Mouse (Mus musculus) limb, embryonic 12.5 days (tissue): ENCODE data around the gene Ube2q2. TPM values are rescaled to one million over a fixed set of nuclear protein-coding genes. Genes with fewer than 3 reads are reported as not detected.

Source experiments
- ATAC-seq: fragments of 200-750 bp; cut with Nextera tagmentation; 2 replicates; pipeline ENCODE4 v1.8.0; 2017; ENCODE audit warnings: low read depth, moderate TSS enrichment; ENCODE audit not compliant: insufficient number of reproducible peaks, insufficient read depth, low FRiP score, low TSS enrichment
- H3K27ac ChIP-seq: fragments of 300-500 bp; sonication (generic); 2 replicates; pipeline ENCODE4 v1.5.1; 2016; ENCODE audit warnings: mild to moderate bottlenecking, moderate library complexity
- H3K27me3 ChIP-seq: fragments of 300-500 bp; sonication (generic); 2 replicates; pipeline ENCODE4 v1.6.1; 2016; ENCODE audit warnings: mild to moderate bottlenecking, moderate library complexity
- H3K36me3 ChIP-seq: fragments of 300-500 bp; sonication (generic); 2 replicates; pipeline ENCODE4 v1.6.1; 2016; ENCODE audit warnings: mild to moderate bottlenecking, moderate library complexity
- H3K4me1 ChIP-seq: fragments of 300-500 bp; sonication (generic); replicated peaks from 2 replicates; pipeline ENCODE4 v1.6.1; 2016
- H3K4me2 ChIP-seq: fragments of 300-500 bp; sonication (generic); 2 replicates; pipeline ENCODE4 v1.6.1; 2016; ENCODE audit warnings: mild to moderate bottlenecking, moderate library complexity
- H3K4me3 ChIP-seq: fragments of 300-500 bp; sonication (generic); replicated peaks from 2 replicates; pipeline ENCODE4 v1.5.1; 2016; ENCODE audit warnings: mild to moderate bottlenecking
- H3K9ac ChIP-seq: fragments of 300-500 bp; sonication (generic); replicated peaks from 2 replicates; pipeline ENCODE4 v1.6.1; 2016; ENCODE audit warnings: mild to moderate bottlenecking, moderate library complexity
- H3K9me3 ChIP-seq: fragments of 300-500 bp; sonication (generic); 2 replicates; pipeline ENCODE4 v1.6.1; 2016; ENCODE audit warnings: mild to moderate bottlenecking, moderate library complexity
- WGBS: fragments of 180-500 bp; shearing (Covaris S2); methylation state at CpG from one replicate; pipeline ENCODE4 v1.1.7; 2016; 5-methylcytosine and 5-hydroxymethylcytosine counted together
- polyA plus RNA-seq: library from polyadenylated mRNA; unstranded; fragments of >200 nt; fragmentation: Nextera tagmentation; extraction: Ambion mirVana; gene quantifications from 2 replicates; pipeline ENCODE4 v1.2.1, GENCODE M21; 2016

The Ube2q2 gene
- polyA plus RNA-seq, 1 experiment from 2014 or later = 45.1 TPM

DNA sequence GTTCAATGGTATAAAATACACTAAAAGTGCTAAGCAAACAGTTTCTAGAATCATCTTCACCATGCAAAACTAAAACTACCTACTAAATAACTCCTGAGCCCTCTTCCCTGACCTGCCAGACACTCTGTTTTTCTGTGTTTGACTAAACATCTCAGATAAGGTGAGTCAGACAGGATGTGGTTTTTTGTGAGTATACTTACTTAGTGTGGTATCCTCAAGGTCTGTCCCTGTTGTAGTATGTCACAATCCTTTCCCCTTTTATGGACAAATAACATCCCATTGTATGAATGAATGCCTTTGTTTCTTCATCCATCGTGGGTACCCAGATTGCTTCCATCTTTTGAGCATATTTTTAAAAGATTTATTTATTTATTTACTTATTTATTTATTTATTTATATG lies 22.4 kb upstream of the Ube2q2 start:
- Histone ChIP-seq H3K27me3 (no peaks in the 10 kb centered on the region), H3K27ac (no peak overlapping the region), H3K4me3 (no peak overlapping the region), H3K36me3 (no peaks in the 10 kb centered on the region), H3K4me2 (no peak overlapping the region), H3K9ac (no peak overlapping the region), H3K4me1 (no peaks in the 10 kb centered on the region), H3K9me3 (no peaks in the 10 kb centered on the region)
- ATAC-seq = no peak
- 88% methylated on average over 1 of the region's 1 CpGs for WGBS

DNA sequence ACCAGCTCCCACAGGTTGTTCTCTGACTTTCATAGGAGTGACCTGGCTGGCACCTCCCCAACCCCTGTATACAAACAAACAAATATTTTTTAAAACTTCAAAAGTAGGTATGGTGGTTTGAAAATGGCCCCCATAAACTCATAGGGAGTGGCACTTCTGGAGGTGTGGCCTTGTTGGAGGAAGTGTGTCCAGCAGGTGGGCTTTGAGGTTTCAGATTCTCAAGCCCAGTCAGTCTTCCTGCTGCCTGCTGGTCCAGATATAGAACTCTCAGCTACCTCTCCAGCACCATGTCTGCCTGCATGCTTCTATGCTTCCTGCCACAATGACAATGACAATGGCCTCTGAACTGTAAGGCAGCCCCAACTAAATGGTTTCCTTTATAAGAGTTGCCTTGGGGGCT lies 16.8 kb upstream of the Ube2q2 start:
- Histone ChIP-seq H3K4me2 (no peak overlapping the region), H3K9ac (no peak overlapping the region), H3K27ac (no peak overlapping the region), H3K36me3 (no peaks in the 10 kb centered on the region), H3K27me3 (no peaks in the 10 kb centered on the region), H3K4me1 (no peaks in the 10 kb centered on the region), H3K9me3 (no peaks in the 10 kb centered on the region), H3K4me3 (no peak overlapping the region)
- no peak for ATAC-seq

DNA sequence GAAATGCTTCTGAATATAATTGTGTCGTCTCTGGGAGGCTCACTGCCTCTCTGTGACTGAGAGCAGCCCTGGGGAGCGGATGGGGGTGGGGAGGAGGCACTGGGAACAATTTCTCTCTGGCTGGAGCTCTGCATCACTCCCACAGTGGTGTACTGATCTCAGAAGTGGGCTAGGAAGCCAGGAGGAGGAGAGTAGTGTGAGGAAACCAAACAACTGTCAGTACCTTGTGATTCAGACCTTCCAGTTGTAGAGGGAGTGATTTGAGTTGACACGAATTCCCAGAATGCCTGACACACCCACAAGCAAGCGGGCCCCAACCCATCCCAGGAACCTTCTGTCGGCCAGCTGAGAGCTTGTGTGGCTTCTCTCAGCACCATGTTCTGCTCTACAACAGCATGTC lies 12.1 kb upstream of the Ube2q2 start:
- no peak for ATAC-seq
- Histone ChIP-seq H3K36me3 (no peaks in the 10 kb centered on the region), H3K27me3 (no peaks in the 10 kb centered on the region), H3K4me2 (no peak overlapping the region), H3K27ac (no peak overlapping the region), H3K4me1 (no peaks in the 10 kb centered on the region), H3K9me3 (no peaks in the 10 kb centered on the region), H3K4me3 (no peak overlapping the region), H3K9ac (no peak overlapping the region)
- 40% methylated on average over 5 of the region's 5 CpGs for WGBS

- H3K4me1 ChIP-seq = no peaks in the 10 kb centered on the region
Measured at GRCm38 (mm10) chr9:55137112-55137511, 11.5 kb upstream of the Ube2q2 start.

GRCm38 (mm10) chr9:55139958-55140357 lies 8.7 kb upstream of the Ube2q2 start:
- H3K36me3 ChIP-seq = no peaks in the 10 kb centered on the region
- no peaks in the 10 kb centered on the region for H3K27me3 ChIP-seq
- no peak overlapping the region for H3K9ac ChIP-seq
- no peak overlapping the region for H3K4me3 ChIP-seq
- H3K9me3 ChIP-seq = no peaks in the 10 kb centered on the region
- 77% methylated on average over 5 of the region's 5 CpGs for WGBS
- H3K27ac ChIP-seq = no peak overlapping the region
- no peaks in the 10 kb centered on the region for H3K4me1 ChIP-seq
- no peak for ATAC-seq
- no peak overlapping the region for H3K4me2 ChIP-seq

More at GRCm38 (mm10) chr9:55137112-55137511, 11.5 kb upstream of the Ube2q2 start:
- WGBS = 75% methylated on average over 4 of the region's 4 CpGs
- Histone ChIP-seq H3K27me3 (no peaks in the 10 kb centered on the region), H3K4me3 (no peak overlapping the region), H3K4me2 (no peak overlapping the region), H3K27ac (no peak overlapping the region), H3K9ac (no peak overlapping the region), H3K9me3 (no peaks in the 10 kb centered on the region), H3K36me3 (no peaks in the 10 kb centered on the region)
- ATAC-seq = no peak

- Histone ChIP-seq H3K27ac (peak overlapping the region; percentile 82), H3K36me3 (no peaks in the 10 kb centered on the region), H3K27me3 (no peaks in the 10 kb centered on the region), H3K9ac (peak overlapping the region; percentile 90), H3K4me2 (peak overlapping the region; percentile 77), H3K4me3 (peak overlapping the region; percentile 91), H3K4me1 (peaks cover 14% of the 10 kb centered on the region), H3K9me3 (no peaks in the 10 kb centered on the region)
- under 1% methylated on average over 93 of the region's 93 CpGs for WGBS
- peak; percentile 74 for ATAC-seq
Measured at GRCm38 (mm10) chr9:55149499-55150278, 1.0 kb downstream of the Ube2q2 start.

DNA sequence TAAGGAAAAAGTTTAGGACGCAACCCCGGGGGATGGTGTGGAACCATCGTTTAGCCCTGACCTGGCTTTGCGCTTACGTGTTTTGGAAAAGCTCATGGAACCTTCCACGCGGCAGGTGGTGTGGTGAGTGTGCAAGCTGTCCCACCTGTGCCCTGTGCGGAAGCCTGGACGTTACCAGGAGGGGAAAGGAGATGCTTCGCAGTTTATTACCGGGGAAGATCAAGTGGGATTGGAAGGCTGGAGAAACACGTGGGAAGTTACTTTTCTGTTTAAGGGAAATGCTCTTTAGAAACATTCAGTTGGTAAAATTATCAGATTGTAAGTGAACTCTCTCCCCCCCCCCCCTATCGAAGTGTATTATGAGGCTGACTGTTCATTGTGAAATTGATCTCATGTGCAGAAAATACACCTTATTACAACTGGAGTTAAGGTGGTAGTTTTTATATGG lies 1.6 kb downstream of the Ube2q2 start:
- H3K36me3 ChIP-seq = no peaks in the 10 kb centered on the region
- peak overlapping the region; percentile 91 for H3K4me3 ChIP-seq
- no peak overlapping the region for H3K27ac ChIP-seq
- 6% methylated on average over 13 of the region's 13 CpGs for WGBS
- H3K4me1 ChIP-seq = peaks cover 14% of the 10 kb centered on the region
- H3K9me3 ChIP-seq = no peaks in the 10 kb centered on the region
- ATAC-seq = no peak
- H3K9ac ChIP-seq = peak overlapping the region; percentile 90
- H3K4me2 ChIP-seq = peak overlapping the region; percentile 77
- H3K27me3 ChIP-seq = no peaks in the 10 kb centered on the region

DNA sequence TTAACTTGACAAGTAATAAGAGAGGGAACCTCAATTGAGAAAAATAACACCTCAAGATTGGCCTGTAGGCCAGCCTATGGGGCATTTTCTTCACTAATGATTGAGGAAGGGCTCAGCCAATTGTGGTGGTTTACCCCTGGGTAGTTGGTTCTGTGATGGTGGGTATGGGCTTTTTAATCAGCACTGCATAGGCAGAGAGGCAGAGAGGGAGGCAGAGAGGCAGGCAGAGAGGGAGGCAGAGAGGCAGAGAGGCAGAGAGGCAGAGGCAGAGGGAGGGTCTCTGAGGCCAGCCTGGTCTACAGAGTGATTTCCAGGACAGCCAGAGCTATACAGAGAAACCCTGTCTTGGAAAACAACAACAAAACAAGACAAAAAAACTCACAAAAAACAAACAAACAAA lies 2.4 kb downstream of the Ube2q2 start:
- peak overlapping the region; percentile 91; the same call in 1 of the 2 replicates for H3K4me3 ChIP-seq
- H3K9ac ChIP-seq = no peak overlapping the region
- no peaks in the 10 kb centered on the region for H3K27me3 ChIP-seq
- H3K9me3 ChIP-seq = no peaks in the 10 kb centered on the region
- no peak for ATAC-seq
- no peaks in the 10 kb centered on the region for H3K36me3 ChIP-seq
- peaks cover 14% of the 10 kb centered on the region for H3K4me1 ChIP-seq
- no peak overlapping the region for H3K27ac ChIP-seq
- H3K4me2 ChIP-seq = peak overlapping the region; percentile 77

DNA sequence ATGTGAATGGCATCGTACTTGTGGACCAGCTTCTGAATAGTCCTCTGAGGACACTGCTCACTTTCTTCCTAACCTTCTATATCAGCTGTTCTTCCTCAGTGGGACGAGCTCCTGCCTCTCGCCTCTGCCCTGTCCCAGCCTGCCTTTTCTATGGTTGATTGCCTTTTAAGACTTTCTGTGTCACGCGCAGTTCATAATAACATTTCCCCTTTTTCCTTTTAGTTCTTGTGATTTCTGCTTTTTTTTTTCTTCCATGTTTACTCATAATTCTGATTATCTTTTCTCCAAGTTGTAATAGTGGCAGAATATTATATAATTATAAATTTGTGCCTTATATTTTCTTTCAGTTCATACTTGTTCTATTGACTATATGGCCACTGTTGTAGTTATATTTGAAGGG lies 4.3 kb downstream of the Ube2q2 start:
- no peak overlapping the region for H3K27ac ChIP-seq
- no peak for ATAC-seq
- 83% methylated on average over 5 of the region's 5 CpGs for WGBS

GRCm38 (mm10) chr9:55170655-55171412 lies 22.2 kb downstream of the Ube2q2 start:
- 91% methylated on average over 7 of the region's 7 CpGs for WGBS
- no peak for ATAC-seq

More for the DNA sequence above, 4.3 kb downstream of the Ube2q2 start:
- Histone ChIP-seq H3K36me3 (no peaks in the 10 kb centered on the region), H3K9me3 (no peaks in the 10 kb centered on the region), H3K9ac (no peak overlapping the region), H3K4me3 (no peak overlapping the region), H3K4me2 (no peak overlapping the region), H3K4me1 (peaks cover 14% of the 10 kb centered on the region), H3K27me3 (no peaks in the 10 kb centered on the region)

DNA sequence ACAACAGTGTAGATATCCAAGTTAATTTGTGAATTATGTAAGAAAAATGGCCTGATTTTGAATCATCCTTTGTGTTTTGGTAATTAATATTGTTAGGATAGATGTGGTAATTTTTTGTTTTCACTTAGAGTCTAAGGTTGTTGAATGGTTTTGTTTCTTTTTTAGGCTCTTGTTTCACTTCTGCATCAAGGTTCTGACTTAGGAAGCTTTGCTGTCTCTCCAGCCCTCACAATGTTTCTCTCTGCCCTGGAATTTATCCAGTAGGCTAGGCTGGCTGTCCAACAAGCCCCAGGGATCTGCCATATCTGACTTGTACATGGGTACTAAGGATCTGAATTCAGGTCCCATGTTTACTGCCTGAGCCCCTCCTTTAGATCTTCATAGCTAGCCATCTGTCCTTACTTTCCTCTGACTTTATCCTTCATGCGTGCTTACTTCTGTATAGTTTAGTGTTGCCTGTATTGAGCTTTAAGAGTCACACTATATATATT lies 23.6 kb downstream of the Ube2q2 start:
- Histone ChIP-seq H3K9ac (no peak overlapping the region), H3K4me1 (no peaks in the 10 kb centered on the region), H3K27ac (no peak overlapping the region), H3K36me3 (peaks cover 18% of the 10 kb centered on the region), H3K4me2 (no peak overlapping the region), H3K27me3 (no peaks in the 10 kb centered on the region), H3K9me3 (no peaks in the 10 kb centered on the region), H3K4me3 (no peak overlapping the region)
- WGBS = 94% methylated on average over 1 of the region's 1 CpGs
- no peak for ATAC-seq

More at GRCm38 (mm10) chr9:55170655-55171412, 22.2 kb downstream of the Ube2q2 start:
- H3K27me3 ChIP-seq = no peaks in the 10 kb centered on the region
- no peaks in the 10 kb centered on the region for H3K4me1 ChIP-seq
- H3K27ac ChIP-seq = no peak overlapping the region
- no peak overlapping the region for H3K9ac ChIP-seq
- H3K4me2 ChIP-seq = no peak overlapping the region
- H3K9me3 ChIP-seq = no peaks in the 10 kb centered on the region
- H3K36me3 ChIP-seq = peaks cover 22% of the 10 kb centered on the region
- no peak overlapping the region for H3K4me3 ChIP-seq
